Mouse (Mus musculus): ENCODE results near the gene Wdr78.

The Wdr78 gene

DNA sequence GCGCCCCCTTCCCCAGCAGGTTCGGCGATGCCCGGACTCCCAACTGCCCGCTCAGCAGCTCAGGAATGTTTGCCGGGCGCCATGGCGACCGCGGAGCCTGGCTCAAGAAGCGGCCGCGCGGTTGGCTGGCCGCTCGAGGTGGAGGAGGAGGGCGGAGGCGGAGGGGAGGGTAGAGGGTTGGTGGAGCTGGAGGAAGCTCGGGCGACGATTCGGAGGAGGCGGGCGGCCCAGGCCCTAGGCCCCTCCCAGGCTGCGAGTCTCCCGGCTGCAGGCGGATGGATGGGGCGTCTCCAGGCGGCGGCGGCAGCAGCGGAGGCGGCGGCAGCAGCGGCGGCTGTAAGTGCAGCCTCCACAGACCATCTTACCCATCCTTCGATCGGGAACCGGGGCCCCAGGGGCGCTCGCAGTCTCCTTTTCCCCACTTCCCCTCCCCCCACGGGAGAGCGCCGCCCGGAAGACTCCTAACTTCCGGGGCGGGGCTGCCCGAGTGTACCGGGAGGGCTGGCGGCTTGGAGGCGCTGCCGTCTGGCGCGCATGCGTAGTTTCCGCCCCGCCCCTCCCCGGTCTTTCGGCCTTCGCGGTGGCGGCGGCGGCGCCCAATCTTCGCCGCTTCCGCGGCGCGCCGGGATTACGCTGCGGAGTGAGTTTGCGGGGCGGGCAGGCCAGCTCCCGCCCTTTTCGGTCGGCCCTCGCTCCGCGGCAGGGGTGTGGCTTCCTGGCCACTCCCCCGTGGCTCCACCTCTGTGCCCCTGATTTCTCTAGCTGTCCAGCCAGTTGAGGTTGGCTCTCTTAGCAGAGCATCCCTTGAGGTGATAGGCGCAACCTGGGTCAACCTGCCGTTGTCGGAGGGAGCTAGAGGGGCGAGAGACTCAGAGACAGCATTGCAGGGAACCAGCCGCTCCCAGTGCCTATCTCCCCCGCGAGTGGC lies at the start of gene Wdr78, which contains the start of gene Mier1:
Gene Wdr78, minus strand, starts transcription at position 372 of the 928 bp plus-strand sequence.
Gene Mier1, plus strand, starts transcription at position 207 of the 928 bp plus-strand sequence.
- DNase-seq (ENCODE audit: low spot score): peak; percentile 97

DNA sequence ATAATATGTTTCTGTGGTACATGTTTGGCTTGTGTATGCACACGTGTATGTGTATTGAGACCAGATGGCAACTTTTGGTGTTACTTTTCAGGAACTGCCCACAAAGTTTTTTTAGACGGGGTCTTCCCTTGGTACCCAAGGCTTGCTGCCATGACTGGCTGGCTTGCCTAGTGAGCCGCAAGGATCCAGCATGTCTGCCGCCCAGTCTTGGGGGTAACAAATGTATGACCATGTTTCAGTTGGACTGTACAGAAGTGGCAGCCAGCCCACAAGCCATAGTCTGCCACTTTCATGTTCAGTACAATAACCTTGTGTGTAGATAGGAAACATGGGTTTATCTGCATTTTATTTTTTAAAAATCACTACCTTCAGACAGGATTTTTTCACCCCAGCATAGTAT lies 44.4 kb upstream of the Wdr78 start:
- no peak for DNase-seq (ENCODE audit: low spot score)

DNA sequence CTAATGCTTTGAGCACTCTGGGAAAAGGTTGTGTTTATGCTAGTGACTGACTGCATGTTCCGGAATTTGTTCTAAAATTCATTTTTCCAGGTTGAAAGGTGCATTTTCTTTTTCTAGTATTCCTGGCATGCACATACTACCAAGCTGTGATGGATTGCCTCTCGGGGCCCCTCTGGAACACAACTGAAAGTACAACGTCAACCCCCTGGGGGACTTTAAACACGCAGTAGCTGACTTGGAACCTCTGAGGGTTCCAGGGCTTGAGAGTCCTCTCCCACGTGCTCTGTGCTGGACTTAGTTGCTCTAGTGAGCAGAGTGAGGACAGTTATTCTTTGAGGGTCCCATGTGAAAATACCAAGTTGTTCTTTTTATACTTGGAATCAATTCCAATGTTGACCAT lies 37.6 kb upstream of the Wdr78 start:
- DNase-seq (ENCODE audit: low spot score): no peak

DNA sequence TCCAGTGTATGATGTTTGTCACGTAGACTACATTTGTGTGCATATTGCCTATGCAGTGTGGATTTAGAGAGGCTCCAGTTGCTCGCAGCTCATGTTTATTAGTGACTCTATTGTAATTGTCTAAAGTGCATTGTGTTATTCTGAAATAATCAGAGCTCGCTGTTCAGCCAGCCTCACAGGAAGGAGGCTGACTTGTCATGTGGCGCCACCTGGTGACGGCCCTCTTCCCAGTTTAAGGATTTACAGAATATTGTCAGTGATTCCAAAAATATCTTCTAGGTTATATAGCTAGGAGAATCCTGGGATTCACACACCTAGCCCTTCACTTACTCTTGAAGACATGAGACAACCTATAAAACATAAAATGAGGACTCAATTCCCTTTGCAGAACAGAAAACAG lies 32.0 kb upstream of the Wdr78 start:
- DNase-seq (ENCODE audit: low spot score): peak; percentile 80

DNA sequence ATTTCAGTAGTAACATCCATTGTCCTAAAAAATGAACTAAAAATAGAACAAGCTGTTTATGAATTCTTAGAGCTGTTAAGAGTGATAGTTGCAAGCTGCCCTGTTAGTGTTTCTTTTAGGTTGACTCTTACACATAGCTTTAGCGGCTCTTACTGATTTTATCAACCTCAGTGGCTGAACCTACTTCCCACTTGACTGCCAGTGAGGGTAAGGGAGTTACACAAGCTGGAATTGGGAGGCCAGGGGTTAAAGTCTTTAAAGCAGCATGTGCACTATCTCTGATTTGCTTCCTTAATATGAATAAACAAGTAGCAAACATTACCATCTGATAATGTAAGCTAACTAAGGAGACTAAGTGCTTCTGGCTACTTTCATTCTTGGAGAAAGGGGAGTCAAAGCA lies 22.6 kb upstream of the Wdr78 start:
- no peak for DNase-seq (ENCODE audit: low spot score)

DNA sequence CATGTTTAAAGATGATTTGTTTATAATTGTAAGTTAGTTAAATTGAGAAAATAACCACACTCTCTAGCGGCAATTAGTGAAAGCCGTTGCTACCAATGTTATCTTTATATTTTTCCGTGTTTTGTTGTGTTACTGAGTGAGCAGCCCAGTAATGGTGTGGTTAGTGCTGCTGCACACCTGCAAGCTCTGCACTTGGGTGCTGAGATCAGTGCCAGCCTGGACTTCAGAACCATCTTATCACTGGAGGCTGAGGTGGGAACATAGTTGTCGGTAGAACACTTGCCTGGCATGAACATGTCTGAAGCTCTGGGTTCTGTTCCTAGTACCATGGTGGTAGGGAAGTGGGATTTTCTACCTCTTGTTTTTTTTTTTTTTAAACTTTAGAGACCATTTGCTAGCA lies 12.2 kb upstream of the Wdr78 start:
- DNase-seq (ENCODE audit: low spot score): no peak

DNA sequence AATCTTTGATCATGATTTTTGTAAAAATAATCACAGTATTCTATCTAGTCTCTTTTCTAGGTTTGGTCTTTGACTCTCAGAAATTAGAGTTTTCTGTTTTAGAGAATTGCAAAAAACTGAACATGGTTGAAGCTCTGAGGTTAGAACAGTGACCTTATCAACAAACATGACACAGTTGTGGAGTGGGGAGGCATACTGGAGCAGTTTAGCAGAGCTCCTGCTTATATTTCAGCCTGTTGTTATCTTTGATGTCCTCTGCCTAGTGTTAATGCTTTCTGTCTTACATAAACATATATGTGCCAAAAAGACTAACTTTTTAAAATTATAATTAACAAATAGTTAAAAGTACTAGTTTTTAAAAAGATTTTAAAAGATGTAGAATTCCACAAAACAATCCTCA lies 9.3 kb upstream of the Wdr78 start:
- DNase-seq (ENCODE audit: low spot score): no peak

DNA sequence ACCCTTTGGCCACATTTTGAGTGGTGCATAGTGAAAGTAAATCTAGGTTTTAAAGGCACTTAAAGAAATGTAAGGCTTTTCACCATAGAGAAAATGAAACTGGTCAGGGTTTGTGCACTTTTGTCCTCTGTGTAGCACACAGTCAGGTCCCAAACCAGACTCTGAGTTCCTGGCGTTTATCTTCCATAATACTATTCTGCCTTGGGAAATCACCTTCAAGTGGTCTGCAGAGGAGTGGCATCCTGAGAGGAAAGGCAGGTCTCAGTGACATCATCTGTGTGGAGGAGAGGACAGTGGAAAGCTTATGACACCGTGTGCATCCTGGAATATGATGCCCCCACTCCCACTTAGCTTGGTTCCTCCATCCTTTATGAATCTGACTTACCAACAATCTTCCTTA lies 8.7 kb upstream of the Wdr78 start:
- DNase-seq (ENCODE audit: low spot score): no peak

DNA sequence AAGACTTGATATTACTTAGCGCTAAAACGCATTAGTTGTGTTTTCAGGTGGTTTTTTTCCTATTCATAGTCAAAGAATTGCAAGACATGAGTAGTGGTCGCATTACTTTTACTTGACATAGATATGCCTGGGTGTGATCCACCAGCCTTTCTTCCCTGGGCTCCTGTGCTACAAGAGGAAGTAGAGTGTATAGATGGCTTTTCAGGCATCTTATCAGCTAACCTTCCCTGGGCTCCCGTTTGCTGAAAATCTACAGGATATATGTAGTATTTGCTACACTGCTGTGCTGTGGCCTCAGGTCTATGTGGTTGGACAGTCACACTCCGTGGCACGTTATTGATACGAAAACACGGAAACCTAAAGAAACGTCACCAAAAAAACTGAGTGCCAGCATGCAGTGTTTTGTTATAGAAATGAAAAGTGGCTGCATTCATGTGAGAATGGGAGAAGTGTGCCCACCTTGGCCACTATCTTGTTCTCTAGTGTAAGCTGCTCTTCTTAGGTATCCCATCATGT lies 6.6 kb upstream of the Wdr78 start:
- DNase-seq (ENCODE audit: low spot score): no peak

DNA sequence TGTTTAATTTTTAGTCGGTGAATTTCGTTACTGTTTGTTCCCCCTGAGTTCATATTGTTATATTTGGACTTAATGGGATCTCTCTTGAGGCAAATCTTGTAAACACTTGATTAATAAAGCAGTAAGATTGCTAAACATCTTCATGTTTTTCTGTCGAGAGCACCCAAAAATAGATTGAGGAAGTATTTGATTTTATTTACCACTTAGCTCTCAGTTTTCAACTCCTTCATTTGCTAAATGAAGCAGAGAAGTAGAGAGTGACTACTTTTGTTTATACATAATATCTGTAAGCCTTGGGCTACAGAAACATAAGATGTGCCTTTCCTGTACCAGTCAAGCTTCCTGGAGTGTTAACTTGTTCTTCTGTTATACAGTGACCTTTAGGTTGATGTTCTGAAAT lies 6.0 kb upstream of the Wdr78 start:
- DNase-seq (ENCODE audit: low spot score): no peak

DNA sequence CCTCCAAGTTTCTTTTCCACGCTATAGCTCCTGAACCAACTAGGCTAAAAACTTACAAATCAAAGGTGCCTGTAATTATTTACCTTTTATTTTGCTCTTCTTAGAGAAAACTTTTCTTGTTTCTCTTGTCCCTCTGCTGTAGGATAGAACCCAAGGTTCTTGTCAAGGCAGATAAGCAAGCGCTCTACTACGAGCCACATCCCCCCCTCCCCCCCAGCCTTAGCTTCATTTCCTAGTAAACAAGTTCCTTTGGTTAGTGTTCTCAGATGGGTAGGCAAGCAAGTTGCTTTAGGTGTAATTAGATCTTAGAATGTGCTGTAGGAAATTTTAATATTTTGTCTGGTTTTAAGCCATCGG lies 5.7 kb upstream of the Wdr78 start:
- peak; percentile 47 for DNase-seq (ENCODE audit: low spot score)

DNA sequence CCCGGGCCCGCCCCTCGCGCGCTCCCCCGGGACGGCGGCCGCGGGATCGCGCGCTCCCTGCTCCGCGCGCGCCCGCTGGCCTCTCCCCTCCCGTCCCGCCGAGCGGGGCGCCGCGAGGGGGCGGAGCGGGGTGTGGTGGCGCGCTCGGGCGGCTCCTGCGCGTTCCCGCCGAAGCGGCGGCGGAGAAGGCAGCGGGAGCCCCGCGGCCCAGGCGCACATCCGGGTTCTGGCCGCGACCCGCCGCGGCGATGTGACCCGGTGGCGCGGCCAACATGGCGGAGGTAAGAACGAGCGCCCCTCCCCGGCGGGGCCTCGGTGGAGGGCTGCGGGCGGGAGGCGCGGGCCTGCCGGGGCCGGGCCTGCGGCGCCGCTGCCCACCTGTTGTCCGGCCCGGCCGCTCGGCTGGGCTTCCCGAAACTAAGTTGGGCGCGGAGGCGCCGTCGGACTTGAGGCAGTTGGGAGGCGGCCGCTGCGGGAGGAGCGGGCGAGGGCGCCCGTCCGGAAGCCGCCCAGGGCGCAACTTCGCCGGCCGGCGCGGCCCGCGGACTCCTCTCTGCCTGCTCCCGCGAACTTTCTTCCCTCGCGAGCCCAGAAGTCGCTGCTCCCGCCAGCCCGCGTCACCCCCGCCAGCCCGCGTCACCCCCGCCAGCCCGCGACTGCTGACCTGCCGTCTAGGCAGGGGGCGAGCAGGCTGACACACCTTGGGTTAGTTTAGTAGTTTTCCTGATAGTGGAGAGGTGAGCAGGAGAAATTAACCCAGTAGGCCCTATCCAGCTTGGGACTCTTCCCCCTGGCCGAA lies 5.1 kb upstream of the Wdr78 start:
- peak; percentile 84 for DNase-seq (ENCODE audit: low spot score)

DNA sequence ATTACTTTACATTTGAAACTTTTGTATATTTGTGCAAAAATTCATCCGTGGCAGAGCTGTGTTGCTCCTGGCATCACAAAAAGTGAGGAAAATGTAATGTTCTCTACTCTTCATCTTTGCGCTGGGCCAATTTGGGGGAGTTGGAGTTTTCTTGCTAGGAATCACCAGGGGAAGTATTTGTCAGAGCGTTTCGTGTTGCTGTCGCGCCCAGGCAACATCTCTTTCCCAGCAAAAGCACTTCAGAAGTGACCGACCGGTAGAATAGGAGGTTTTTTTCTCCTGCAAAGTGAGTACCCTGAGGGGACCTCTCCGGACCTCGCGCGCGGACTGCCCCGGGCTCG lies 4.5 kb upstream of the Wdr78 start:
- no peak for DNase-seq (ENCODE audit: low spot score)

DNA sequence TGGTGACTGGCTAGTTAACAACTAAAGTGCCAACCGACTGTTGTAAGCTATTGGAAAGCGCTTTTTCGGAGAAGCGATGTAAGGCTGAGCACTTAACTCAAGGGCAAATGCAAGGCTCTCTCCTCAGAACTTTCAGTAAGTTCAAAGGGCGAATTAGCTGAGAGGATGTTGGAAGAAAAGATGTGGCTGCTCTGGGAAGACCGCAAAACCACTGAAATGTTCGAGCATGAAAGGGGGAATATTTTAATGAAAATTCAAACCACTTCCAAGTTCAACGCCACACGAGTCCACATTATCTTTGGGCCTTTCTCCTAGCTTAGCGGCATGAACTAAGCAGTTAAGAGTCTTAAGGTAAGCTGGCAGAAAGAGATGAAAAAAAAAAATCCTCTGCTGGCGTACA lies 953 bp downstream of the Wdr78 start:
- peak; percentile 33 for DNase-seq (ENCODE audit: low spot score)

DNA sequence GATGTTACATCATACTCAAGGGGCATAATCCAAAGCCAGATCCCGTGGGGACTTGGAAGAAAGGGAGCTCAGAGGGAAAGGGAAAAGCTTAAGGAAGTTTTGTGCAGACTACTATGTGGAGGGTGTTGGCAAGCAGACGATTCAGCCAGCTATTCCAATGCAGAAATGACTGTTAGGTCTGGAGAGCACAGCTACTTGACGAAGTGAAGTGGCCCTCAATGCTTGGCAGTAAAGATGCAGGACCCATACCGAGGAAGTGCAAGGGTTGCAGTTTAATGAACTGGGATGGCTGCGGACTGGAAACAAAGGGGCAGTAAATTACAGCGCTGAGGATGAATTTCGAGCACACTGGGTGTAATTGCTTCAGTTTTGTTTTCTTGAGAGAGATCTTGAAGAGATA lies 1.7 kb downstream of the Wdr78 start:
- no peak for DNase-seq (ENCODE audit: low spot score)

DNA sequence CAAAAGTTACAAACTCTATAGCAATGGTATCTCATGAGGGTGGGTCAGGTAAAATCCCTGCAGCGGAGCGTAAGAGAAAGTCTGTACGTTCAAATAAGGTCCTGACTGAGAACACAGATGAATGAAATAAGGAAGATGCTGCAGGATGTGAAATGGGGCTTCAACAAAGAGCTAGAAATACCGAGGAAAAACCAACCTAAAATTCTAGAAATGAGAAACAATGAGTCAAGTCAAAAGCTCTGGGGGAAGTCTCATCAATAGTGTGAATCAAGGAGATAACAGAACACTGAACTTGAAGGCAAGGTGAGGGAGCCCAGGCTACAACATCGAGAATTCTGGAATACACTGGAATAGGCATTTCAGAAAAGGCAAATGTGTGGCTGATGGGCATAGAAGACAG lies 15.8 kb downstream of the Wdr78 start:
- DNase-seq (ENCODE audit: low spot score): no peak

DNA sequence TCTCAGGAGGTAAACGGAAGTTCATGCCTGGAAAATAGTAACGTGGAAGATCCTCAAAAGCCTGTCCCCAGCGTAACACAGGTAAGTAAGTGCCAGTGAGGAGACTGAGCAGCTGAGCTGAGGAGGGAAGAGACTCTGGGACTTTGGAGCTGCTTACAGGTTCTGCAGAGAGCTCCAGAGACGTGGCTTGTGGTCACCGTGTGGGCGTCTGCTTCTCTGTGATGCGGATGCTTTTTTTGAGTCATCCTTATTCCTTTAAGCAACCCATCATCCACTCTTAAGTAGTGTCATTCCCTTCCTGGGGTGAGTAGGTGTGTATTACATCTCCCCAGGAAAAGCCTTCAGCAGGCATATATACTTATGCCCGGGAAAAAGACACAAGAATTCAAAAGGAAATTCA lies 18.4 kb downstream of the Wdr78 start:
- no peak for DNase-seq (ENCODE audit: low spot score)

DNA sequence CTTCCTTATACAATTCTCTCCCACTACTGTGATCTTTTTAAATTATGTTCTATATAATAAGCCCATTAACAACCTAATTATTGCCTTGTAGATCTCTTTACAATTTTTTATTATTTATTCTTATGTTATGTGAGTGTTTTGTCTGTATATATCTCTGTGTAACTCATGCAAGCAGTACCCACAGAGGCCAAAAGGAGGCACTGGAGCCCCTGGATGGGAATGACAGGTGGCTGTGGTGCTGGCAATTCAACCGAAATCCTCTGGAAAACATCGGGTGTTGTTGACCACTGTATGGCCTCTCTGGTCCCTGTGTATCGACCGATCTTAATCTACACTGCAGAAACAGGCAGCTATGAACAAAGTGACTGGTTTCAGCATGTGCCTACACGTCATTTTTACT lies 29.1 kb downstream of the Wdr78 start:
- no peak for DNase-seq (ENCODE audit: low spot score)

DNA sequence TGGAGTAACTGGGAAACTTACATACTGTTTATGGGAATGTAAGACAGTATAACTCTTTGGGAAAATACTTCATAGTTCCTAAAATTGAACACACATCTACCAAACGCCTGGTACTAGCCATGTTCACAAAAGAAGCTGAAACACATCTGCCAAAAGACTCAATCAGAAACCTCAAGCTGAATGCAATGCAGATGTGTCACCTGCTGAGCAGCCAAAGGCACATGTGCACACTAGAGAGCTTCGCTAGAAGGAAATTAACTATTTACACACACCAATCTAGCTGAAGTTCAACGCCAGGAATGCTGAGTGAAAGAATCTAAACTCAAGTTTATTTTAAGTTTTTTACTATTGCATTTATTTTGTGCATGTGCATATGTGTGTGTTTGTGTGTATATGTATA lies 43.7 kb downstream of the Wdr78 start:
- no peak for DNase-seq (ENCODE audit: low spot score)

DNA sequence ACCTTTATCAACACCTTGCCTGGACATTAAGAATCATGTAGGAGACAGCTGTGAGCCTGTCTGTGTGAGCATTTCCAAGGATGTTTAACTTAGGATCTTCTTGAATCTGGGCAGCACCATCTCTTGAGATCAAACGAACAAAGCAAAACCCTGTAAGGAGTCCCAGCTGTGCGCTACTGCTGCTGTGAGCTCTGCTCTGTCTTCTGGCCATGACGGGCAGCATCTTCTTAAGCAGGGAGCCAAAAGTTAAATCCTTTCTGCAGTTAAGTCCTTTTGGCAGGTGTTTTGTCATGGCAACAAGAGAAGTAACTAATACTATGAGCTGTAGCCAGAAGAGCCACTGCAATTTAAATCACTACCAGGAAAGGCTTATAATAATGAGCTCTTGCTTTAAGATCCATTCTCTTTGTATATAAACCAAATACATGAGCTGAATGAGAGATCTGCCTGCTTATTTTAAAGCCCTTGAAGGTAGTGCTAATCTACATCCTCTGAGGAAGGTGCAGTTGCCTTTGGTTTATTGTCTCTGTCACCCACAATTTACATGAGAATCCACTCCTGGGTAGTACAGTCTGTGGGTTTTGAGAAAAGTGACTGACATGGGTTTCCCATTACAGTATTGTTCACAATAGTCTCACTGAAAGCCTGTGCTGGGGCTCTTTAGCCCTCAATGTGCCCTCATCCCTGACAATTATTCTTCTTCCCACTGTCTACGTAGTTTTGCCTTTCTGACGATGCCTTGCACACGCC lies 46.3 kb downstream of the Wdr78 start:
- DNase-seq (ENCODE audit: low spot score): no peak

DNA sequence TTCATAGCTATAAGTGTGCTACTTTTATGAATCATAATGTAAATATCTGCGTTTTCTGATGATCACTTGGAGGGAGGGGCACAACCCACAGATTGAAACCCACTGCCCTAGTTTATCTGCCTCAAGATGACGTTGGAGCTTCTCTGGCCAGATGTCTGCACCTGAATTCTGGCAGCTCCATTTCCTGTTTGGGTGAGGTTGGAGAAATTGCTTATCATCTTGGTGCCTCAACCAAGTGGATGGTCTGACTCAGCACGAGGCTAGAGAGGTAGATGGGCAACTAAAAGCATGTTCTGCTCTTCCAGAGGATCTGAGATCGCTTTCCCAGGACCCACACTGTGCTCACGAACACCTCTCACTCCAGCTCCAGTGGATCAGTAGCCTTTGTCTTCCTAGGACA lies 49.4 kb downstream of the Wdr78 start:
- no peak for DNase-seq (ENCODE audit: low spot score)

DNA sequence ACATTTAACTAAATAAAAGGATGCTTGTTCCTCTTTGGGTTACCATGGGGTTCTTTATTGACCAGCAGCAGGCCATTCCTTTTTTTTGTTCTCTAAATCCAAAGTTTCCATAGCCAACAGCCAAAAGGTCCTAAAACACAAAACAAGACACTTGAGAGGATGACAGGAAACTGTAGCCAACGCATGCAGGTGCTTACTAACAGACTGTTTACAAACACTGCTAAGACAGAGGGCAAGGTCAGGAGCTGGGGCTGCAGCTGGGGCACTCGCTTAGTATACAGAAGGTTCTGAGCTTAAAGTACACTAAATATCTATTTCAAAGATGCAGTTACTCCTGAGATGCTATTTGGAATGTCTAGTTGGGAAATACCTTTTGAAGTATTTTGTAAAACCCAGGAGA lies 49.9 kb downstream of the Wdr78 start:
- no peak for DNase-seq (ENCODE audit: low spot score)

DNA sequence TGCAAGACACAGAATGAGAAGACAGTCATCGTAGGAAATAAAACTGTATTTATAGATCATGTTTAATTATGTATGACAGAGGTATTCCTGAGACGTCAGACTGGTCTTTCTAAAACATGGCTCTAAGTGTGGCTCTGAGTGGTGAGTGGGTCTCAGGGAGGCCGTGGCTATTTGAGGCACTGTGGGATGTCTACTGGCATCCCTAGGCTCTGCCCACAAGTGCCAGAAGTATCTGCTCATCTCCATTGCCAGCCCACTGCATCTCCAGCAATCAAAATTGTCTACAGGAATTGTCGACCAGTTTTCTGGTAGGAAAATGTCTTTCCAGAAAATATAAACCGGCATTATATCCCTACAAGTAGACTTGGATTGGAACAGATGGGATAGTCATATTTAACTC lies 57.4 kb downstream of the Wdr78 start:
- no peak for DNase-seq (ENCODE audit: low spot score)

Data from embryo, embryonic 10.5 days (tissue).